Mouse (Mus musculus) megakaryocyte, embryonic 14.5 days (primary cell): ENCODE data around the gene Erg28.

ENCODE experiments used
- FLI1 ChIP-seq: IDR thresholded peaks from 2 replicates; pipeline ENCODE4 v1.6.1; 2012; ENCODE audit warnings: low read length, inconsistent platforms, mixed read lengths
- GATA1 ChIP-seq: IDR thresholded peaks from 3 replicates; pipeline ENCODE4 v1.6.1; 2012; ENCODE audit warnings: mixed read lengths, low read length, inconsistent platforms, borderline replicate concordance

DNA sequence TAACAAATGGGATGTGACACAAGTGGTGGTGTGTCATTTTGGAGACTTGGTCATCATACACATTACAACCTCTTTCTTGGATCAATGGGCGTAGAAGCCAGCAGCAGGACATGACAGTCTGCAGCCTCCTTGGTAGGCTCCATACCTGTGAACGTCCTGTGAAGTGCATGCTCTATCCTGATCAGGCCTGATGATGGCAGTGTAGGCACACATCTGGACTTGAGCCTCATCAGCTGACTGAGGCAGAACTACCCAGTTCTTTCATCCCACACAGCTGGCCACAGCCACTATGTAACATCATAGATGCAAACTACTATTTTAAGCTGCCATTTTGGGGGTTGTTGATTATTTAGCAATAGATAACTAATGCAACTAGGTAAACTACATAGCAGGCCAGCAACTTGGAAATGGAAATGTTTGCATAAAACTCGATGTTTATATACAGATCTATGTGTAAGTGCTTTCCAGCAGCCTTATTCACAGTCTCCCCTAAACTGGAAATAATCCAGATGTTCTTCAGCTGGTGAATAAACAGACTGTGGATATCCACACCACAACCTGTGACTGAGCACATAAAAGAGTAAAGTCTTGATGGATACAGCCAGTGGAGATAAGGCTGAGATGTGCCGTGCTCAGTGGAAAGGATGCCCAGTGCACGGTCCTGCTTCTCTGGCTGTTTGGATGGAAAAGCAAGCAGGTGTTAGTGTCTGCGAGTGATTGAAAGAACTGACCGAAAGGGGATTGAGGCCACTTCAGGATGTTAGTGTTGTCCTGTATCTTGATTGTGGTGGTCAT, 24.0 kb upstream of the Erg28 start:
- TF ChIP-seq GATA1 (no peak), FLI1 (no peak)
